Mouse (Mus musculus) cortical plate, adult 2 months (tissue): Measurements from ENCODE around the gene Fbxw20.

Experiments
- CTCF ChIP-seq: fragments of 200-500 bp; IDR thresholded peaks from 2 replicates; pipeline ENCODE4 v1.5.1; 2011; ENCODE audit warnings: mild to moderate bottlenecking, control low read depth, low read length; ENCODE audit not compliant: insufficient read depth; ENCODE audit errors: extremely low read depth
- POLR2A ChIP-seq: fragments of 200-500 bp; IDR thresholded peaks from 2 replicates; pipeline ENCODE4 v1.6.1; 2011; ENCODE audit warnings: mild to moderate bottlenecking, low read length, control low read depth; ENCODE audit not compliant: insufficient read depth; ENCODE audit errors: extremely low read depth

DNA sequence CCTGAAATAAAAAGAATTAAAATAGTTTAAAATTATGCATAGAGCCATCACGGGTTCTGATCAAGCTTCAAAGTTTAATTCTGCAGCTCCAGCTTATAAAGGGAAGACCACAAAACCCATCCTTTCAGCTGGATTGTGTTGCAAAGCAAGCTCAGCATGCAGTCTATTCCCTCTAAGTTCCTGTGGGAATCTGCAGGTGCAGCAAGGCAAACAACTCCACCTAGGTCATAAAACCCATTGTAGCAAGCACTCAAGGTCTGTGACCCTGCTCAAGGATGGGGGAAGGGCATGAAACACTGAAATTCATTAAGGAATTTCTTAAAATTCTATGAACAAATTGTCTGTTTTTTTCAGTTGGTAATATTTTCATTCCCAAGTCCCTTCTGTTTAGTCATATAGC is 57.3 kb downstream of the Fbxw20 start:
- TF ChIP-seq CTCF, result no peak
- TF ChIP-seq POLR2A, result no peak
